Mouse (Mus musculus) layer of hippocampus, adult 2 months (tissue): ENCODE measurements at regions not wholly inside any gene's neighbourhood (a gene's known extent, or its start where the extent isn't known, plus 50 kb on each side); places are given as distances from the start of the nearest gene placed in this dataset.

Source experiments
- DNase-seq, 2 experiments: peaks; one replicate each; pipeline ENCODE4 v3.0.0; 2022; ENCODE audit warnings: low spot score in 2 of 2
- H3K27ac ChIP-seq: fragments of 200-600 bp; 2 replicates; pipeline ENCODE4 v1.8.1; 2022
- H3K4me3 ChIP-seq: fragments of 200-600 bp; 2 replicates; pipeline ENCODE4 v1.8.1; 2022; ENCODE audit warnings: mild to moderate bottlenecking
- CTCF ChIP-seq: fragments of 200-600 bp; conservative IDR thresholded peaks from 2 replicates; pipeline ENCODE4 v1.8.1; 2022; ENCODE audit warnings: antibody characterized with exemption, mild to moderate bottlenecking, moderate library complexity

DNA sequence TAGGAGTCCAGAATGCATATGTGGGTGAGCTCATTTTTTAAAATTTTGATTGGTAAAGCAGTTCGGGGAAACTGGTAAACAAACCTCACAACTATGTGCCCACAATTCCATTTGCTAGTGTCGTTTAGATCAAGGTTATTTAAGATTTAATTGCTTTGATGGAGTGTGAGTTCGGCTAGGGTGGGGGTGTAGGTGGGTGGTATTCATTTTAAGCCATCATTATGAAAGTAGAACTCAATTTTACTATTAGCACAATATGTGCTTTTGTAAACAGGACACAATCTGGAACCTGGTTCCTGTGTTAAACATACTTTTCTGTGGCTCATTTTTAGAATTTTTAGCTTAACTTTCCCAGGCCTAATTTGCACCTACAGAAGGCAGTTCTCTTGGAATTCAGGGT lies 86.5 kb downstream of the Kcna4 start:
- Histone ChIP-seq H3K4me3 (no peak overlapping the region), H3K27ac (peak overlapping the region; percentile 77)
- no peak for TF ChIP-seq CTCF
- DNase-seq = peak; percentile 44 to 53

DNA sequence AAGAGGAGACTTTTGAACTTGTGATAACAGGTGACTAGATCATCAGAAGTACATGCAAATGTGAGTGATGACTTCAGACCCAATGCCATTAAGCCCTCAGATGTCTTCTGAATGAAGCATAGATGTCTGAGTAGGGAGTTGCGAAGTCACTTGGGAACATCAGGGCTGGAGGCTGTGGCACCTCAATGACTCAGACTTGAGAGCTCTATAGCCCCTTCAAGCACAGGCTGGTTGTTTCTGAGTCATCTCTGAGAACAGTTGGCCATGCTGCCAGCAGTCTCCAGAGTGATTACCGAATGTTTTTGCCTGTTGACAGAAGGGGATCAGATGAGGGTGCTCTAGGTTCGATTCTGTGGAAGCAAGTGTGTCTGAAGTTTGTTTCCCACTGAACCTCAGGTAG lies 102.4 kb downstream of the Kcna4 start:
- TF ChIP-seq CTCF = no peak
- DNase-seq = peak in 1 of 2 experiments; percentile 27
- peak overlapping the region; percentile 53; the same call in 1 of the 2 replicates for H3K27ac ChIP-seq
- no peak overlapping the region for H3K4me3 ChIP-seq

DNA sequence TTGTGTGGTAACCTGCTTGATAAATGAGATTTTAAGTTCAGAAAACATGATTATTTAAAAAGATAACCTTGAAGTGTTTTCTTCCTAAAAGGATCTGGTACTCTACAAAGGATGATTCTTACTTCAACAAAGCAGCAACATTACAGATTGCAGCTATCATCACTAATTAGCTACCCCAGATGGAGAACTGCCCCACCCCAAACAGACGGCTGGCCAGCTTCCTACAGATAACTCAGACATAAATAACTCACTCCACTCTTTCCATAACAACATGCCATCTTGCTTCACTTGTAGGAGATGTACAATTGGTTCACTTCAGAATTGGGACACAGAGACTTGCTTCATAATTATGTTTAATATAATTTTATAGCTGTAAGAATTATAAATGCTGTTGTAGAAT lies 110.0 kb downstream of the Kcna4 start:
- H3K4me3 ChIP-seq = no peak overlapping the region
- DNase-seq = peak; percentile 47 to 58
- no peak overlapping the region for H3K27ac ChIP-seq
- TF ChIP-seq CTCF = no peak
